Mouse (Mus musculus) kidney, adult 2 months (tissue): ENCODE results near the gene Nup50.

Experiments used
- CTCF ChIP-seq: fragments of 200-500 bp; conservative IDR thresholded peaks from 2 replicates; pipeline ENCODE4 v1.5.1; 2011; ENCODE audit warnings: low read depth, mild to moderate bottlenecking, control low read depth, low read length, moderate library complexity, mixed read lengths; ENCODE audit not compliant: insufficient read depth, insufficient read length
- POLR2A ChIP-seq: fragments of 200-500 bp; IDR thresholded peaks from one replicate; pipeline ENCODE4 v1.6.1; 2011; ENCODE audit warnings: low read depth, low read length, control low read depth

DNA sequence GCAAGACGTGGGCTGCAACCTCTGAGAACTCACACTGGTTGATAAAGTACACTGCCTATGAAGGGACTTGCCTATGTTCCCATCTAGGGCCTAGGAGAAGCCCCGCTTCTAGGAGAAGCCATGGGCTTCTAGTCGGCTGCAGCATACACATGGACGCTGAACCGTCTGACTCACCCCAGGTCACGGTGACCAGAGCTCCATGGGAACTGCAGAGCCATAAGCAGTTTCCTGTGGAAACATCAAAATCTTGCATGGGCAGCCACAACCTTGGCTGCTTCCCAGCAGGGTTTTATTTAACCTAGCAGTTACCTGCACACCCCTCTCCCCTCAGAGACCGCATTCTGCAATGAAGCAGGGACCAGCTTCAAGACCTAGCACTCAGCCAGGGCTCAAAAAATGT is 60.5 kb downstream of the Nup50 start:
- no peak for TF ChIP-seq CTCF
- TF ChIP-seq POLR2A, result no peak
